Mouse (Mus musculus) heart, embryonic 10.5 days (tissue): ENCODE results near the gene Gm47841. TPM values are rescaled to one million over a fixed set of nuclear protein-coding genes. Genes with fewer than 3 reads are reported as not detected.
A peak's percentile ranks its signal among the peaks of the same experiment; 100 is the strongest.

Source experiments
- DNase-seq: peaks from one replicate; pipeline ENCODE4 v3.0.0-alpha.2; 2017; ENCODE audit warnings: low spot score
- H3K27ac ChIP-seq: fragments of 300-500 bp; sonication (generic); 2 replicates; pipeline ENCODE4 v1.5.1; 2016; ENCODE audit warnings: mild to moderate bottlenecking
- H3K27me3 ChIP-seq: fragments of 300-500 bp; sonication (generic); 2 replicates; pipeline ENCODE4 v1.6.1; 2016; ENCODE audit warnings: mild to moderate bottlenecking; ENCODE audit not compliant: poor library complexity, insufficient read depth, severe bottlenecking
- H3K36me3 ChIP-seq: fragments of 300-500 bp; sonication (generic); 2 replicates; pipeline ENCODE4 v1.6.1; 2016; ENCODE audit warnings: mild to moderate bottlenecking, moderate library complexity
- H3K4me1 ChIP-seq: fragments of 300-500 bp; sonication (generic); 2 replicates; pipeline ENCODE4 v1.6.1; 2016; ENCODE audit warnings: mild to moderate bottlenecking
- H3K4me3 ChIP-seq: fragments of 300-500 bp; sonication (generic); 2 replicates; pipeline ENCODE4 v1.5.1; 2016; ENCODE audit warnings: mild to moderate bottlenecking, moderate library complexity
- H3K9me3 ChIP-seq: fragments of 300-500 bp; sonication (generic); 2 replicates; pipeline ENCODE4 v1.6.1; 2016; ENCODE audit warnings: mild to moderate bottlenecking, moderate library complexity
- WGBS: fragments of 180-500 bp; shearing (Covaris S2); methylation state at CpG from one replicate; pipeline ENCODE4 v1.1.7; 2016; 5-methylcytosine and 5-hydroxymethylcytosine counted together
- polyA plus RNA-seq: library from polyadenylated mRNA; unstranded; fragments of >200 nt; fragmentation: Nextera tagmentation; extraction: Ambion mirVana; gene quantifications from 2 replicates; pipeline ENCODE4 v1.2.1, GENCODE M21; 2016

The Gm47841 gene
- polyA plus RNA-seq, 1 experiment from 2014 or later = not detected

GRCm38 (mm10) chr15:101080031-101080520 is 32.9 kb upstream of the Gm47841 start:
- WGBS = 80% methylated on average over 9 of the region's 9 CpGs
- peaks cover 7% of the 10 kb centered on the region for H3K27me3 ChIP-seq
- H3K4me3 ChIP-seq = no peak overlapping the region
- H3K4me1 ChIP-seq = peaks cover 74% of the 10 kb centered on the region
- no peaks in the 10 kb centered on the region for H3K36me3 ChIP-seq
- no peaks in the 10 kb centered on the region for H3K9me3 ChIP-seq
- H3K27ac ChIP-seq = peak overlapping the region; percentile 56; the same call in 1 of the 2 replicates
- no peak for DNase-seq

GRCm38 (mm10) chr15:101078731-101079156 is 31.5 kb upstream of the Gm47841 start:
- DNase-seq = peak; percentile 90
- peaks cover 77% of the 10 kb centered on the region for H3K4me1 ChIP-seq

GRCm38 (mm10) chr15:101077813-101078730 is 30.9 kb upstream of the Gm47841 start, which contains the start of gene Fignl2:
Fignl2 (minus strand) TSS chr15:101078567.
- Histone ChIP-seq H3K4me1 (peaks cover 81% of the 10 kb centered on the region), H3K9me3 (no peaks in the 10 kb centered on the region), H3K36me3 (no peaks in the 10 kb centered on the region), H3K27ac (peak within 1 kb of the TSS; percentile 97), H3K4me3 (peak within 1 kb of the TSS; percentile 98), H3K27me3 (peaks cover 7% of the 10 kb centered on the region)
- under 1% methylated on average over 81 of the region's 96 CpGs for WGBS
- DNase-seq = no peak

More at GRCm38 (mm10) chr15:101078731-101079156, 31.5 kb upstream of the Gm47841 start:
- H3K36me3 ChIP-seq = no peaks in the 10 kb centered on the region
- under 1% methylated on average over 28 of the region's 30 CpGs for WGBS
- H3K9me3 ChIP-seq = no peaks in the 10 kb centered on the region
- peak overlapping the region; percentile 98 for H3K4me3 ChIP-seq
- H3K27ac ChIP-seq = peak overlapping the region; percentile 97
- H3K27me3 ChIP-seq = peaks cover 7% of the 10 kb centered on the region

- WGBS = under 1% methylated on average over 34 of the region's 34 CpGs
- no peak for DNase-seq
- H3K4me3 ChIP-seq = peak overlapping the region; percentile 98
- peaks cover 7% of the 10 kb centered on the region for H3K27me3 ChIP-seq
- H3K4me1 ChIP-seq = peaks cover 86% of the 10 kb centered on the region
- H3K9me3 ChIP-seq = no peaks in the 10 kb centered on the region
- no peaks in the 10 kb centered on the region for H3K36me3 ChIP-seq
- peak overlapping the region; percentile 97 for H3K27ac ChIP-seq
Observed at GRCm38 (mm10) chr15:101077001-101077812, 30.0 kb upstream of the Gm47841 start.

- DNase-seq = no peak
- H3K4me3 ChIP-seq = peak overlapping the region; percentile 98
- no peaks in the 10 kb centered on the region for H3K9me3 ChIP-seq
- WGBS = 10% methylated on average over 26 of the region's 26 CpGs
- H3K27ac ChIP-seq = peak overlapping the region; percentile 97; the same call in 1 of the 2 replicates
- H3K36me3 ChIP-seq = no peaks in the 10 kb centered on the region
- peaks cover 86% of the 10 kb centered on the region for H3K4me1 ChIP-seq
- peaks cover 7% of the 10 kb centered on the region for H3K27me3 ChIP-seq
Observed at GRCm38 (mm10) chr15:101076071-101077000, 29.1 kb upstream of the Gm47841 start.

- no peak for DNase-seq
- Histone ChIP-seq H3K27ac (no peak overlapping the region), H3K4me1 (peaks cover 86% of the 10 kb centered on the region), H3K4me3 (peak overlapping the region; percentile 30), H3K36me3 (no peaks in the 10 kb centered on the region), H3K27me3 (peaks cover 7% of the 10 kb centered on the region), H3K9me3 (no peaks in the 10 kb centered on the region)
- WGBS = 63% methylated on average over 5 of the region's 5 CpGs
Observed at GRCm38 (mm10) chr15:101075656-101076055, 28.5 kb upstream of the Gm47841 start.

- H3K36me3 ChIP-seq = no peaks in the 10 kb centered on the region
- H3K4me1 ChIP-seq = peaks cover 86% of the 10 kb centered on the region
- DNase-seq = no peak
- no peak overlapping the region for H3K27ac ChIP-seq
- H3K9me3 ChIP-seq = no peaks in the 10 kb centered on the region
- WGBS = 75% methylated on average over 4 of the region's 4 CpGs
- H3K4me3 ChIP-seq = no peak overlapping the region
- H3K27me3 ChIP-seq = peaks cover 7% of the 10 kb centered on the region
Observed at GRCm38 (mm10) chr15:101075150-101075549, 28.0 kb upstream of the Gm47841 start.

GRCm38 (mm10) chr15:101074067-101074466 is 26.9 kb upstream of the Gm47841 start:
- WGBS = 76% methylated on average over 5 of the region's 5 CpGs
- peaks cover 85% of the 10 kb centered on the region for H3K4me1 ChIP-seq
- H3K27me3 ChIP-seq = peaks cover 7% of the 10 kb centered on the region
- H3K36me3 ChIP-seq = no peaks in the 10 kb centered on the region
- H3K4me3 ChIP-seq = no peak overlapping the region
- no peak for DNase-seq
- H3K27ac ChIP-seq = 0 out of 2 replicates have a peak overlapping the region, but pooled peaks have one; percentile 3
- no peaks in the 10 kb centered on the region for H3K9me3 ChIP-seq

GRCm38 (mm10) chr15:101072736-101073135 is 25.5 kb upstream of the Gm47841 start:
- peaks cover 80% of the 10 kb centered on the region for H3K4me1 ChIP-seq
- H3K4me3 ChIP-seq = no peak overlapping the region
- H3K9me3 ChIP-seq = no peaks in the 10 kb centered on the region
- no peak for DNase-seq
- H3K36me3 ChIP-seq = no peaks in the 10 kb centered on the region
- H3K27me3 ChIP-seq = peaks cover 7% of the 10 kb centered on the region
- H3K27ac ChIP-seq = no peak overlapping the region
- WGBS = 46% methylated on average over 2 of the region's 2 CpGs

GRCm38 (mm10) chr15:101070762-101071161 is 23.6 kb upstream of the Gm47841 start:
- H3K27ac ChIP-seq = peak overlapping the region; percentile 52
- no peak overlapping the region for H3K4me3 ChIP-seq
- DNase-seq = no peak
- H3K4me1 ChIP-seq = peaks cover 79% of the 10 kb centered on the region
- no peaks in the 10 kb centered on the region; the same call in 1 of the 2 replicates for H3K27me3 ChIP-seq
- H3K36me3 ChIP-seq = no peaks in the 10 kb centered on the region
- 10% methylated on average over 5 of the region's 5 CpGs for WGBS
- no peaks in the 10 kb centered on the region for H3K9me3 ChIP-seq

GRCm38 (mm10) chr15:101069641-101070190 is 22.5 kb upstream of the Gm47841 start:
- no peak overlapping the region for H3K4me3 ChIP-seq
- no peaks in the 10 kb centered on the region for H3K36me3 ChIP-seq
- no peak for DNase-seq
- H3K4me1 ChIP-seq = peaks cover 86% of the 10 kb centered on the region
- H3K27me3 ChIP-seq = no peaks in the 10 kb centered on the region
- no peaks in the 10 kb centered on the region for H3K9me3 ChIP-seq
- WGBS = 57% methylated on average over 9 of the region's 9 CpGs
- no peak overlapping the region for H3K27ac ChIP-seq
